Mouse (Mus musculus) cerebellum, postnatal 25 days (tissue): Measurements from ENCODE around the gene Hba-x.
"Not testable (repeated sequence)": the region's sequence is repeated elsewhere in the genome, so short reads cannot be mapped to it uniquely, and the experiment has no call there.

Source experiments
- DNase-seq, 2 experiments: peaks; one replicate each; pipeline ENCODE4 v3.0.0; 2021; ENCODE audit warnings: mixed read lengths in 2 of 2

Hba-x gene

DNA sequence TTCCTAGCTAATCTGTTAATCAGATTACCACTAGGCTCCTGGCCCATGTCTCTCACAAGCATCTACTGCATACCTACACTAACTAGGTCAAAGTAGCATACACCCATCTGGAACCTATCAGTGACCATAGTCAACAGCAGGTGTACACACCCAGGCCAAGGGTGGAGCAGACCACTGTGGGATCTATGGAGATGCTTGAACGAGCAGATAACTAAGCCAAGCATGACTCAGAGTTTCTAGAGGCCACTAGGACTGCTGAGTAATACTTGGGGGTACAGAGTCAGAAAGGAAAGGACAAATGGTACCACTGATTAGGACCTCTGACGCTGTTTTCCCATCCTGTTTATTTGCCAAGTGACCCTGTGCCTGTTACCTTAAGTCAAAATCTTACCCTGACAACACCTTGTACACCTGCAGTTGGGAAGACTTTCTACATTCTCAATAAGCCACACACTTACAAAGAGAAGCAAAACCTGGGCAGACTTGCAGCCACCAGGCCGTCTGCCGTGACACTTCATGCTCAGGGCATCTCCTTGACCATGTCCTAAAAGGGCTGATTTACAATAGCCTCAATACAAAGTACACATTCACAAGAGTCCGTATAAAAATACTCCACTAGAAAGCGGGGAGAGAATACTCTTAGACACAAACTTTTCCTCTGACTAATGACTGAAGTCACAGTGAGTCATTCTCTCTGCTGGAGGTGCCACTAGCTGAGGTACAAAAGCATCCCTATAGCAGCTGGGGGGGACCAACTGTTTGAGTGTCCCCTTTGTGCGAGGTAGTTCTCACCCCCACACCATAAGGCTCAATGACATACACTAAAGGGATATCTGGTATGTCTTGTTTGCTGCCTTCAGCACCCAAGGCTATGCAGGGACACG is 25.1 kb upstream of the Hba-x start:
- no peak for DNase-seq

DNA sequence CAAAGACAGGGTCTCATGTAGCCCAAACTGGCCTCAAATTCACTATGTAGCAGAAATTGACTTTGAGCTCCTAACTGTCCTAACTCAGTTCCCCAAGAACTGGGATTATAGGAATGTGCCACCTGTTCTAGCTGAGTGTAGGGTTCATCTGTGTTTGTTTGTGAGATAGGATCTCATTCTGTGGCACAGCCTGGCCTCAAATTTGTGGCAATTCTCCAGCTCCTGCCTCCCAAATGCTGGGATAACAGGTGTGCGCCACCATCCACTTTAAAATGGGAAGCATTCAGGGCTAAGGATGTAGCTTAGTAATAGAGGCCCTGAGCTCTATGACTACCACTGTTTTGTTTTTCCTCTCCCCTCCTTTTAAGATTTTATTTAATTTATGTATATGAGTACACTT is 23.1 kb upstream of the Hba-x start:
- peak; percentile 14 to 49 for DNase-seq

DNA sequence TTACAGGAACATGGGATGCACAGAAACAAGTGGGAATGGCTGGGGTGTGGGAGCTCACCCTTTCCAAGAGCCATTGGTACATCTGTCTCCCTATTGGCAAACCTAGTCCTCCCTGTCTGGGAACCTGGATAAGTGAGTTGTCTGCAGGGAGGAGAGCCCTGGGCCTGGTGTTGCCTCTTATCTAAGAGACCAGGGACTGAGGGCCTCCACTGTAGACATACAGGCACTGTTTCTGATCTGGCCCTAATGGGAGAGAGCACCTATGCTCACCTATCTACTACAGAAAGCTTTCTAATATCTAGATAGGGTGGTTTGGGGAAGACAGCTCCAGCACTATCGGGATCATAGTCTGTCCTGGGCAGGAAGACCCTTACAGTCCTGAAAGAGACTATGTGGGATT is 20.1 kb upstream of the Hba-x start:
- DNase-seq: no peak

DNA sequence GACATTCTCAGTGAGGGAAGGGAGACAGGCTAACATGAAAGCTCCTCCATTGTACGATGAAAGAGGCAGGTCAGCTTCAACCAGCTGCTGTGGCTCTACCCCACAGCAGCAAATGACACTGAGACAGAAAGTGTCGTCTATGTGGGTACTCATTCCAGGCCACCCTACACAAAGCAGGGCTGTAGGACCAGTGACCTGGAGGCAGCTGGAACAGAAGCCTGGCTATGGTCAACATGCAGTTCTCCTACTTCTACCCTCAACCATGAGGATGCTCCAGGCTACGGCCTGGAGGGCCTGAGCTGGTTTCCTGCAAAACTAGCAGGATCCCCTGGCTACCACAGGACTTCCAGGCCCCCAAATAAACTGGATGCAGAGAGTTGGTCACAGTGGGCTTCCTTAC is 19.6 kb upstream of the Hba-x start:
- no peak for DNase-seq

DNA sequence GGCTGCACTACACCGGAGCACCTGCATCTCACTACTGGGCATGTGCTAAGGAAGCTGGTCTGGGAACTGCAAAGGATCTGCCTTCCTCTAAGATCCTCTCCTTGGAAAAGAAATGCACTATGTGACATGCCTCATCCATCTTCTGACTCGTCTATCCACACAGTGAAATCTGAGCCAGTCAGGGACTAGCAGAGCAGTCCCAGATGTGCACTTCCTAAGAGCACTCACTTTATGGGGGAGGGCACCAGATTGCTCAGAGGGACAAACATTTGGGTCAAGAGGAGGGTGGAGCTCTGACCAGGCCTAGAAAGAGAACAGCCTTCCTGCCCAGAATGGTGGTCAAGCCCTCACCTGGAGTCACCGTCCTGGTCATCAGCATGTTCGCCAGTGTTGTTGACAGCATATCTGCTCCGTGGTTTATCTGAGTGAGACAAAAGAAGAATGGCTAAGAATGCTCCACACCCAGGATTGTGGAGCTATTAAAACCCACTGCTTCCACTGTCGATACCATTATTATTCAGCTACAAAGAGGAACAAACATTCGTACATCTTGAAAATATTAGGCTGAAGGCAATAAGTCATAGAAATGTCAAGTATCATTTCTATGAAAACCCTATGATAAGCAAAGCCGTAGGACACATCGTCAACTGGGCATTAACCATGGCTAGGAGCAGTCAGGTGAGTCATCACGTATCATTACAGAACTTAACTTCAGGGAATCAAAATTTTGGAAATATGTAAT is 13.4 kb upstream of the Hba-x start:
- no peak for DNase-seq

DNA sequence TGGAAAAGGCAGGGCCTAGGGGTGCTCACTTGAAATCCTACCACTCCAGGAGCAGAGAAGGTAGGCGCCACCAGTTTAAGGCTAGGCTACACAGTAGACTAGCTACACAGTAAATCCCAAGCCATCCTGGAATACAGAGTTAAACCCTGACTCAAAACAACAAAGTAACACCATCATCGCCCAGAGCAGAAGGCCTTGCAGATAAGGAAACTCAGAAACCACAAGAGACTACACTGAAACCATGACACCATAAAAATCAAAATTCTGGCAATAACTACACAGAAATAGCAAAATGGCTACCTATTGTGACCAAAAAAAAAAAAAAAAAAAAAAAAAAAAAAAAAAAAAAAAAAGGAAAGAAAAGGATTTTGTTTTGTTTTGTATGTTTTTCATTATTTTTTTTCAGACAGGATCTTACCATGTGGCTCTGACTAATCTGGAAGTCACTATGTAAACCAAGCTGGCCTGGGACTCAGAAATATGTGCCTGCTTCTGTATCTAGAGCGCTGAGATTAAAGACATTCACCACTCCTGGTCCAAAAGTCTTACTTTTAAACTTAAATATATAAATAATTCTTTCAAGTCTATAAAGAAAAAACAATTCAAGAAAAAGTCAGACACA is 11.0 kb upstream of the Hba-x start:
- DNase-seq: no peak

DNA sequence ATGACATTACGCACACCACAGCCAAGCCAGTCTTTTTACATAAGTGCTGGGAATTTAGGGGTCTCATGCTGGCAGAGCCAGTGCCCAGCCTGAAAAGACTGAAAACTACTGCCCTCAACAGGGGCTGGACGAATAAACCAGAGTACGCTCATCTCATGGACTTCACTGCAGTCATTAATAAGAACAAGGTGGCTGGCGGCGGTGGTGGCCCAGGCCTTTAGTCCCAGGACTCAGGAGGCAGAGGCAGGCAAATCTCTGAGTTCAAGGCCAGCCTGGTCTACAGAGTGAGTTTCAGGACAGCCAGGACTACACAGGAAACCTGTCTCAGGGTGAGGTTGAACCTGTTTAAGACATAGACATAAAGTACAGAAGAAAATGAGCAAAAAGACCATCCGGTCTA is 10.0 kb upstream of the Hba-x start:
- no peak for DNase-seq

DNA sequence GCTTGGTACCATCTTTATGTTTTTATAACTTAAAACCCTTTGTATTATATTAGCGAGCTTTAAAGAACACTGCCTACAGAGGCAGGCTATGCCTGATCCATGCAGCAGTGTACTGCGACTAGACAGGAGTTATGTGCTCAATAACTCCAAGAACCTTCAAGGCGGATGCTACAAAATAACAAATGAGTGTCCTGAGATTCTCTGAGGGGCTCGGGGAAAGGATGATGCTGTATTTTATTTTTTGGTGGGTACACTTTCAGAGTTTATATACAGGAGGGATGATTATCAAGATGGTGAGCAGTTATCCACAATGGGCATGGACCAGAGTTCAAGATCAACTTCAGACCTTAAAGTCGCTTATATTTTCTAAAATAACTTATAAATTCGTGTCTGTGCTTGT is 9.4 kb upstream of the Hba-x start:
- DNase-seq: no peak

DNA sequence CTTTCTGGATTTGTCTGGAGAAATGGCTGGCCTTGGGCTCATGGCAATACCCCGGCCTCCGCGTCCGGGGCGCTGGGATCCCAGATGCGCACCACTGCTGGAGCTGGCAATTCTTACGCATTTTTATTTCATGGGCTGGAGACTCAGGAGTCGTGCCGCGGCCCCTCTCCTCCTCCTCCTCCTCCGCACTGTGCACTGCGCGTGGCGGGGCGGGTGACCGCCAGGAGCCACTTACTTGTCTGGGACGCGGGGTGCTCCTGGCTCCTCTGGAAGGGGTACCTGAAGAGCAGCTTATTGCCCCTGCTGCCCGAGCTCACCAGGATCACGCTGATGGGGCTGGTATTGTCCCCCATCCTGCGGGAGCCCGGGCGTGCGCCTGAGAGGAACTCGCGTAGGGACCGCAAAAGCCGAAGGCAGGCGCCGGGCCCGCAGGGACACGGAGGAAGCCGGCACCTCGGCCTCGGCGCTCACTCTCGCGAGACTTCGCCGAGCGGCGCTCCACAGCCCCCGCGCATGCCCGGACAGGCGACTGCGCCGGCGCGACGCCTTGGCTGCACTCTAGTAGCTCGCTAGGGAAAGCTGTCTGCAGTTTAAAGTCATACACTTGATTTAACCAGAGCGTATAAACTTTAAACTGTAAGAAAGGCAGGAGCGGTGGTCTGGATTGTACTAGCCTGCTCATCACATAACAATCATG is 8.9 kb upstream of the Hba-x start, which contains the start of gene Nprl3:
TSS of gene Nprl3 (minus strand) at position 520 of the 697 bp plus-strand sequence.
- peak; percentile 97 to 99 for DNase-seq

DNA sequence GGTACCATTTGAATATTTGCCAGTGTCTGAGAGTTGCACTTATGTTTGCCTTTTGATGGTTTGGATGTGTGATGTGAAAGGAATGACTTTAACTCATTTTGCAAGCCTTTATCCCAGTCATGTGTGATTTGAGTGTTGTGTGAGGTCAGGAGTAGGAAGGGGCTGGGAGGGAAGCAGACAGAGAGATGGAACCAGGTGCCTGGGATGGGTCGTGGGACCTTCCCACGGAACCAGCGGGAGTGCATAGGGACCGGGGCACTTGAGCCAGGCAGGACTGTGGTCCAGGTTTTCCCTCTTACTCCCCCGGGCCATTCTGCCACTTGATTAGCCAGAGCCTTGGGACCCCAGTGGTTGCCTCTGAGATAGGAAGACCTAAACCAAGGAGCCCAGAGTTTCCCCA is 8.2 kb upstream of the Hba-x start:
- peak in 1 of 2 experiments; percentile 22 for DNase-seq

DNA sequence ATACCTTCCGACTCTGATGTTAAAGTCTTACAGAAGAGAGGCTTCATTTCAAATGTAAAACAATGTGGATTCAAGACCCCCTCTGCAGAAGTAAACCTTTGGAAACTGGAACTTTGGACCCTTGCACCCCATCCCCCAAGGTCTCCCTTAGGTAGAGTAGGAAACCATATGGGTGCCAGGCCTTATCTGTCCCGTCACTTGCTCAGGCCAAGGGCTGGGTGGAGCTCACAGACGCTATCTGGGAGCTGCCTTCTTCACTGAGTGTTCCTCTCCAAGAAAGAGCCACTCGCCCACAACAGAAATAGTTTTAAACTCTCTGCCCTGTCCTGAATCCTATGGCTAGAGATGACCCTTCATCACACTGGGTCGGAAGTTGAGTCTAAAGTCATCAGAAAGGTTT is 7.2 kb upstream of the Hba-x start:
- no peak for DNase-seq

DNA sequence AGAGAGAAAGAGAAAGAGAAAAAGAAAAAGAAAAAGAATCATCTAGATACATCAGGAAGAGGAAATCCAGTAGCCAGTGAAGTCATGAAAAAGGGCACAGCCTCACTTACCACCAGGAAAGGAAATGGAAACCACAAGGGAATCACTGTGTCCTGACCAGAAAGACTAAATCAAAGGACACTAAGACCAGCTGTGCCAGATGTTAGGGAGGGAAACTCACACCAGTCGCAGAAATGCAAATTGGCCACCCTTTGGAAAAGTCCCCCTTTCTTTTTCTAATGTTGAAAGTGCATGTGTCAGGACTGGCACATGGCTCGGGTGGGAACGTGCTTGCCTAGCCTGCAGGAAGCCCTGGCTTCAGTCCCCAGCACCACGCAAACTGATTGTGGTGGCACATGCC is 5.0 kb upstream of the Hba-x start:
- DNase-seq: no peak

DNA sequence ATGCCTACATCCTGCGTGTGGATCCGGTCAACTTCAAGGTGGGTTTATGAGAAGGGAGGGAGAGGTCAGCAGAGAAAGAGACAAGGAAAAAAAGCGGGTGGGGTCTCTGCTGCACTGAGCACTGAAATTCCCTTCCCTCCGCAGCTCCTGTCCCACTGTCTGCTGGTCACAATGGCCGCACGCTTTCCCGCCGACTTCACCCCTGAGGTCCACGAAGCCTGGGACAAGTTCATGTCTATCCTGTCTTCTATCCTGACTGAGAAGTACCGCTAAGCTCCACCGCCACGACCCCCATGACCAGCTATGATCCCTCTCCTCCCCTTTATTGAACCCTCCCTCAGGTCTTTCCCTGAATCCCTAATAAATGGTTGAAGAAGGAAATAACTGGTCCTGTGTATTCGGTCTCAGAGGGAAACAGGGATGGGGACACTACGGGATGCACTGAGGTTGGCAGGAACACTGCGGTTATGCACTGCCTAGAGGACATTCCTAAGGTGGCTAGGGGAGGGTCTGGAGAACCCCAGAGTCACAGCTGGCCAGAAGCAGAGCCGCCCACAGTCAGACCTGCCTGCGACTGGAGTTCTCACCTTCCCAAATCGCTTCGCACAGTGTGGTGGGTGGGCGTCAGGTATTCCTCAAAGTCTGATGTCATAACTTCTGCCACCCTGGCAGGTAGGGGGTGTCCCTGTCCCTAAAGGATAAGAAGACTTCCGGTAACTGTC is 1.7 kb downstream of the Hba-x start:
- DNase-seq: no peak

DNA sequence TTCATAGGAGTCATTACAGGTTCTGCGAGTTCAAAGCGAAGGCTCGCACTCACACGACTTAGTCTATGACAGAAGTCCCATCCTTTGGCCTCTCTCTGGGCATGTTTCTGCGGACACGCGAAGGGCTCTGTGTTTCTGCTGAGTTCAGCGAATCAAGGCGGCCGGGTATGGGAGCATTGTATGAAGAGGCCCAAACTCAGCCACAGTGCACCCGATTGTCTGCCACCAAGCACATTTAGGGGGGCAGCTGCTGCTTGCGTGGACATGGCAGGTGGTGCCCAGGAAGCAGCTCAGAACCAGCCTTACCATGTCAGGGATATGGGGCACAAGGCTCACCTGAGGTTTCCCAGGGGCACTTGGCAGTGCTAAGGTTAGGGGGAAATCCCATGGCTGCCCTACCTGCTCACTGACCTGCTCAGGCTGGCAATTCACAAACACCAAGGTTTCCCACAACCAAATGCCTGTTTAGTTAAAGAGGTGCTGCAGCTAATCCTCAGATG is 2.3 kb downstream of the Hba-x start:
- DNase-seq: no peak

DNA sequence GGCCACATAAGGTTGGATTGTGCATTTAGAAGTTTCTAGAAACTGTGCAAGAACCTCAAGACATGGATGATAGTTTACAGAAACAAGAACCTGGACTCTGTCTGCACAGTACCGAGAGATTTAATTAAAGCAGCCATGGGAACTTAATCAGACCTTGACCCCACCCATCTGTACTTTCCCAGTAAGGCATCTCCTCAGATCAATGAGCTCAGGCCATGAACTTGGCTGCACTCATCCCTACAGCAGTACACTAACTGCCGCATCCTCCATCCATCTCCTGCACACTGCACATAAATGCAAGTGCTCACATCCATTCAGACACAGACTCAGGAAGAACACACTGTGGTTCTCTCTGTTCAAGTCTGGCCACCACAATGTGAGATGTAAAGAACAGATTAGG is 4.4 kb downstream of the Hba-x start:
- no peak for DNase-seq

DNA sequence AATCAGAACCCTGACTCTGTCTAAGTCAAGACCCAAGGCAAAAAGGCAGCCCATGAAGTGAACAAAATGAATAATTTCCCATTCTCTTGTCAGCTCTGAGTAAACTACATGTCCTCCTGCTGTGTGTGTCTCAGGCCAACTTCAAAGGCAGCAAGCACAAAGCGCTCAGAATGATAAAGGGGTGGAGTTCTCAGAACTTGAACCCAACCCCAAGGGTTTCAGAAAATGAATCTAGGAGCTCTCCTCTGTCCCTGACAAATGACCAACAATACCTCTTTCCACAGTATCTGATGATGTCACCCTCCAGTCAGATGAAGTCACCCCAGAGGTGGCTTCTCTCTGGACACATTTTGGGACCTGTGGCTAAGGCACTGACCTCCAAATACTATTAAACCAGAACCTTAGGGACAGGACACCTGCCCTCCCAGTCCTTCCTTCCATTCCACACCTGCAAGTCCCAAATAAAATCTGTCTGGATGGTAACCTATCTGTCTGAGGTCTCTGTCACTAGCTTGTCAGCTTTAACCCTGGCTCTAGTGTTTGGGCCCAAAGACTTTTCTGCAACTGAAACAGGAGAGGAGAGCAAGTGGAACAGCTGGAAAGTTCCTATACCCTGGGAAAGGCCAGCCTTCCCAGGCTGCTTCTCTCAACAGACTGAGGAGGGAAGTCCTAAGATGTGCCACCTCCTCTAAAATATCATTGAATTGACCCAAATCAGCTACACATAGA is 5.4 kb downstream of the Hba-x start:
- DNase-seq: no peak

DNA sequence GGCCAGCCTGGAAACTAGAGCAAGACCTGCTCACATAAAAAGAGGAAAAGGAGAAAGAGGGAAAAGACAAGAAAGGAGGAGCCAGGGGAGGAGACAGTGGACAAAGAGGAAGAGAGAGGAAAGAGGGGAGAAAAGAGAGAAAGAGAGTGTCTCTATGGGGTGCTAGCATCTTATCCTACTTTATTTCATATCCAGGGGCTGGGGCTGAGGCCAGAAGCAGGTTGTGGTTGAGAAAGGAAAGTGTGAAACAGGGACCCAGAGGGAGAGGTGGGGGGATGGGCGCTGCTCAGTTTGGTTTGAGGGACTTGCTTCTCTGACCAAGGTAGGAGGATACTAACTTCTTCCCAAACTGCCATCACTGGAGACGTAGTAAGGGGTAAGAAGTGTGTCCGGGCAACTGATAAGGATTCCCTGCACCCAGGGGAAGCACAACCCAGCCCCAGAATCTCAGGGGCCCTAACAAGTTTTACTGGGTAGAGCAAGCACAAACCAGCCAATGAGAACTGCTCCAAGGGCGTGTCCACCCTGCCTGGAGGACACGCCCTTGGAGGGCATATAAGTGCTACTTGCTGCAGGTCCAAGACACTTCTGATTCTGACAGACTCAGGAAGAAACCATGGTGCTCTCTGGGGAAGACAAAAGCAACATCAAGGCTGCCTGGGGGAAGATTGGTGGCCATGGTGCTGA is 7.0 kb downstream of the Hba-x start, which contains the start of gene Hba-a1:
TSS of gene Hba-a1 (plus strand) at position 421 of the 687 bp plus-strand sequence.
- not testable (repeated sequence) for DNase-seq

DNA sequence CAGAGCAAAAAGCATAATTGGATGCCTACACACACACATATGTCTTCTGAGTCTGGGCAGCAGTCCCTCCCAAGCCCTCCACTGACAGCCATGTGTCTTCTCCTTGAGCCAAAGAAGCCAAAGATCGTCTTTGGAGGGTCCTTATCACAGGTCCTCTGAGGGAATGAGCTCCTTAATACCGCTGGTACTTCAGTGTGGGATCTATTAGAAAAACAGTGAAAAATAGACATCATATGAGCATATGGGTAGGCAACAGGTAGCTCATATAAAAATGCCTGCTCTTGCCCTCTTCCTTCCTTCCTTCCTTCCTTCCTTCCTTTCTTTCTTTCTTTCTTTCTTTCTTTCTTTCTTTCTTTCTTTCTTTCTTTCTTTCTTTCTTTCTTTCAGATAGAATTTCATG is 8.4 kb downstream of the Hba-x start:
- DNase-seq: not testable (repeated sequence)

DNA sequence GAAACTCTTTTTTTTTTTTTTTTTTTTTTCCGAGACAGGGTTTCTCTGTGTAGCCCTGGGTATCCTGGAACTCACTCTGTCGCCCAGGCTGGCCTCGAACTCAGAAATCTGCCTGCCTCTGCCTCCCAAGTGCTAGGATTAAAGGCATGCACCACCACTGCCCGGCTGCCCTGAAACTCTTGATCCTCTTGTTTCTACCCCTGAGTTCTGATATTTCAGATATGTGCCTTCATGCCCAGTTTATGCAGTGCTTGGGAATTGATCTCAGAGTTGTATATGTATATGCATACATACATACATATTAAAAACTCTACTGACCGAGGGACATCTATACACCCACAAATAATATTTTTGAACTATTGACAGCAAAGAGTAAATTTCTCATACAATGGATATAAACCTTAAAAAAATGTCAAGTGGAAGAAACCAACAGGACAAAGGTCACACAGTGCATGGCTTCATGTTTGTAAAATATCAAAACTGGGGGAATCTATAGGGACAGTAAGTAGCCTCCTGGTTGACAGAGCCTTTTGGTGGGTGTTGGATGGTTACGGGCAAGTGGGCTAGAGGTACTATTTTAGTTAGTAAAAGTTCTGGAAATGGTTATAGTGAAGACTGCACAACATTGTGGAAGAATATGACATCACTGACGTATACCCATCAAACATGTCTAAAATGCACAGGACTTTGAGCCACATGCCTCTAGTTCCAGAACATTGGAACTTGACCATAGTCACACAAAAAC is 9.0 kb downstream of the Hba-x start:
- DNase-seq: no peak

DNA sequence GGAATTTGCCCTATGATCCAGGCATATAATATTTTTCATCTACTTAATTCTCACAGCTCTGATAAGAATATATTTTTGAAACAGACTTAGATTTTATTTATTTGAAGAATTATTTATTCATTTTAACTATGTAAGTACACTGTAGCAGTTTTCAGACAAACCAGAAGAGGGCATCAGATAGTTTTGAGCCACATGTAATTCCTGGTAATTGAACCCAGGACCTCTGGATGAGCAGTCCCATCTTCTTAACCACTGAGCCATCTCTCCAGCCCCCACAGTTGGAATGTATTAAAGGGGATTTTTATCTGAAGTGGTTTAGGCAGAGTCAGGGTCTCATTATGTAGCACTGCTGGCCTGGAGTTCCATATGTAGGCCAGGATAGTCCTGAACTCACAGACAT is 9.7 kb downstream of the Hba-x start:
- DNase-seq: not testable (repeated sequence)
